Mouse (Mus musculus): ENCODE data around the gene Gm9837.

- TF ChIP-seq CTCF (IDR thresholded peaks at IDR 0.05) (no peak), EP300 (IDR thresholded peaks at IDR 0.05; ENCODE audit: insufficient read depth, low read depth, low read length) (no peak)
These were observed 26.7 kb upstream of the Gm9837 start for GRCm38 (mm10) chr11:53496946-53497345.
